Mouse (Mus musculus) left cerebral cortex, postnatal 4 days (tissue): Measurements from ENCODE around the gene Ap3b1. TPM values are rescaled to one million over a fixed set of nuclear protein-coding genes. Genes with fewer than 3 reads are reported as not detected.

Experiments
- DNase-seq: peaks from one replicate; pipeline ENCODE4 v3.0.0-alpha.2; 2022
- intact Hi-C: fragments of 180-260 bp; cut with DNase I; formaldehyde crosslinking; loops from one replicate; pipeline ENCODE4 v1.15.1; 2025
- microRNA-seq: library from miRNA; unstranded; fragments of <30 nt; microRNA quantifications from one replicate; pipeline ENCODE4 v1.2.0, GENCODE M21; 2022
- total RNA-seq, 2 experiments: library from RNA; stranded (reverse); gene quantifications; 2 replicates each; pipeline ENCODE4 v1.2.3; 2021

Ap3b1 gene
- total RNA-seq, 2 experiments from 2014 or later: 40.5 to 41.1 TPM

- intact Hi-C loops: no loop called here
- DNase-seq: no peak
Measured at GRCm38 (mm10) chr13:94573833-94574232, 215.1 kb downstream of the Ap3b1 start.

GRCm38 (mm10) chr13:94575607-94576398 lies 217.0 kb downstream of the Ap3b1 start:
- peak; percentile 17 for DNase-seq
- intact Hi-C loops: no loop called here

- no peak for DNase-seq
- intact Hi-C loops: no loop called here
Measured at GRCm38 (mm10) chr13:94576399-94577176, 217.8 kb downstream of the Ap3b1 start.

- intact Hi-C loops: no loop called here
- DNase-seq: no peak
Measured at GRCm38 (mm10) chr13:94577177-94577540, 218.4 kb downstream of the Ap3b1 start.

GRCm38 (mm10) chr13:94595289-94595688 lies 236.5 kb downstream of the Ap3b1 start:
- intact Hi-C loops: loop anchor here (5.0 kb wide), 1 partner anchor 277 kb away; no protein-coding TSS in a partner anchor
- DNase-seq: no peak

GRCm38 (mm10) chr13:94595701-94596361 lies 237.1 kb downstream of the Ap3b1 start:
- intact Hi-C loops: loop anchor here (5.0 kb wide), 1 partner anchor 276 kb away; no protein-coding TSS in a partner anchor
- DNase-seq: no peak

- intact Hi-C loops: loop anchor here (5.0 kb wide), 1 partner anchor 276 kb away; no protein-coding TSS in a partner anchor
- DNase-seq: no peak
Measured at GRCm38 (mm10) chr13:94596386-94597033, 237.8 kb downstream of the Ap3b1 start.

GRCm38 (mm10) chr13:94599718-94600117 lies 241.0 kb downstream of the Ap3b1 start:
- no peak for DNase-seq
- intact Hi-C loops: loop anchor here (5.0 kb wide), 1 partner anchor 273 kb away; no protein-coding TSS in a partner anchor

- intact Hi-C loops: no loop called here
- DNase-seq: no peak
Measured at GRCm38 (mm10) chr13:94607035-94607860, 248.5 kb downstream of the Ap3b1 start.

GRCm38 (mm10) chr13:94607861-94608223 lies 249.1 kb downstream of the Ap3b1 start:
- intact Hi-C loops: no loop called here
- DNase-seq: peak; percentile 8

GRCm38 (mm10) chr13:94608420-94608831 lies 249.7 kb downstream of the Ap3b1 start:
- intact Hi-C loops: no loop called here

GRCm38 (mm10) chr13:94608947-94609346 lies 250.2 kb downstream of the Ap3b1 start:
- no peak for DNase-seq
- intact Hi-C loops: no loop called here

More at GRCm38 (mm10) chr13:94608420-94608831, 249.7 kb downstream of the Ap3b1 start:
- DNase-seq: no peak

Small RNA genes within 50 kb of the gene (microRNA-seq; reads per million reads assigned to microRNA genes)
- not detected for gene Gm25109

Other genes with a start within 250 kb of the Ap3b1 start
- gene Scamp1, start 73.1 kb upstream of the Ap3b1 start, total RNA-seq: 100 to 1,000 TPM; 128 to 129 TPM